Mouse (Mus musculus): ENCODE measurements around the gene Ly6g6c.

GRCm38 (mm10) chr17:35080248-35080647 is 15.1 kb downstream of the Ly6g6c start:
- TF ChIP-seq CTCF (IDR thresholded peaks at IDR 0.05; ENCODE audit: low read depth, low read length) (no peak), POLR2A (IDR thresholded peaks at IDR 0.05; ENCODE audit: extremely low read depth, insufficient read depth, low read length) (no peak)

Data from liver, adult 2 months (tissue).